Mouse (Mus musculus) testis, postnatal 14 days (tissue): ENCODE data around the gene Phactr1.
A peak's percentile ranks its signal among the peaks of the same experiment; 100 is the strongest.

Experiments
- DNase-seq: peaks from one replicate; pipeline ENCODE4 v3.0.0; 2021; ENCODE audit warnings: low spot score

The Phactr1 gene

GRCm38 (mm10) chr13:42867026-42867425 lies 186.6 kb downstream of the Phactr1 start:
- DNase-seq, result no peak

DNA sequence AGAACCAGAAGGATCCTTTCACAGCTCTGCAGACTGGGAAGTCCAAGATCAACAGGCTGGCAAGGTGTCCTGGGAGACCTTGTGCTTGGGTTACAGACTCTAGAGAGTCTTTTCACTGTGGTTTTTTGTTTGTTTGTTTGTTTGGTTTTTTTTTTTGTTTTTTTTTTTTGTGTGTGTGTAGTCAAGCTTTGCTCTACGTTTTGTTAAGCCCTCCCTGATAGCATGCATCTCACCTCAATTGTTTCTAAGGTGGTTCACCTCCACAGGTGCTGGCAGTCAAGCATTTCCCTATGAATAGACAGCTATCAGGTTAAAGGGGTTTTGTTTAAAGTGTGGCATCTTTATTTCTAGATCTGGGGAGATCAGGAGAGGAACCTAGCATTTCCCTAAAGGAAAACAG lies 191.7 kb downstream of the Phactr1 start:
- DNase-seq, result no peak

DNA sequence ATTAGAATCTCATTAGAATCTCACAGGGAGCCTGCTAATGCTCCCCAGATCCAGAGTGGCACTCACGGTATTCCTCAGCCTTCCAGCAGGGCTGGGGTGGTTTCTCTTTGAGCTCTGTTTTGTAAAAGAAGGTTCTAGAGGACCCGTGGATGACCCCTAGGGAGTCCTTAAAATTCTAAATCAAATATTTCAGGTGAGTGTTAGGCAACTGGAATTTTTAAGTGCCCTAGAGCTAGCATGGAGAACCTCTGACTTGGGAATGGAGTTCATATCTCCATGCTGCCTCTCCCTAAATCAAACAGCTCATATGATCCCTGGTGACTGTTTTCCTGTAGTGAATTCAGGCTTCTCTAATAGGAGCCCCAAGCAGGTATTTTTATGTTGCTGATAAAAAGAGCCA lies 197.9 kb downstream of the Phactr1 start:
- DNase-seq, result no peak

- DNase-seq, result peak; percentile 21
Measured at GRCm38 (mm10) chr13:42884033-42884724, 203.8 kb downstream of the Phactr1 start.

- DNase-seq, result no peak
Measured at GRCm38 (mm10) chr13:42884725-42885115, 204.3 kb downstream of the Phactr1 start.

- no peak for DNase-seq
Measured at GRCm38 (mm10) chr13:42887701-42888100, 207.3 kb downstream of the Phactr1 start.

DNA sequence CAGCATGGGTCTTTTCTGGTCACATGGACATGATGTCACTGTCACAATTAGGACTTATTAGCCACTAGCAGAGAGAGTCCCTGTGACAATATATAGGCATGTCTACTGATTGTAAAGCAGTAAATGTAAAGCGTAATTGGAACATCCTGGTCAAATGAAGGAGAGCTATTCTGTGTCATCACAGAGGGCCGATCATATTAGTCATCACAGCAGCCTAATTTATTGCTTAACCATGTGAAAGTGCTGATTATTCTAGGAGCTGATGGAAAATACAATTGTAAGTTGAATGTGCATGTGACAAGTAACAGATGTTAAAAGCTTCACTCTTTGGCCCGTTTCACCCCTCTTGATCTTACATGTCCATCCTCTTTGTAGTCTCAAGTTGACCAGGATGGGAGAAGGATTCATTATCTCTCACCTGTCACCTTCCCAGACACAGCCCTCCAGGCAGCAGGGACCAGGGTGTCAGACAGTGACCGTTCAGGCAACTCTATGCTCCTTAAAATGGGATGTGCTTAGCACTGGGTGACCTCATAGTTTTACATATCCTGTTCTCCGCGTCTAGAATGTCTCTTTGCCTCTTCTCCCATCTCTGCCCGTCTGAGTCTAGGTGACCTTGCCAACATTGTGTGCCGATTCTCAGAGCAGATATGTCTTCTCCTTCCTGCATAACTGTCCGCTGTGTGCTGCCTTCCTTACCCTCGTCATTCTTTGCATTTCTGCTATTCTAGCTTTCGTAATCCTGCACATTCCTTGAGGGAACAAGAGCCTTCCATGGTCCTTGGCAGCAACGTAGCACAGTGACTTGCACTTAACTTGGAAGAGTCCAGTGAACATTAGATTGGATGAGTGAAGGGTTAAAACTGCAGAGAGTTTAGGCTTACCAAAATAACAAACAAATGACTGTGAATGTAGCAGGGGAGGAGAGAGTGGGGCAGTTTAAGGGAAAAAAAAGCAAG lies 209.4 kb downstream of the Phactr1 start:
- DNase-seq, result no peak

DNA sequence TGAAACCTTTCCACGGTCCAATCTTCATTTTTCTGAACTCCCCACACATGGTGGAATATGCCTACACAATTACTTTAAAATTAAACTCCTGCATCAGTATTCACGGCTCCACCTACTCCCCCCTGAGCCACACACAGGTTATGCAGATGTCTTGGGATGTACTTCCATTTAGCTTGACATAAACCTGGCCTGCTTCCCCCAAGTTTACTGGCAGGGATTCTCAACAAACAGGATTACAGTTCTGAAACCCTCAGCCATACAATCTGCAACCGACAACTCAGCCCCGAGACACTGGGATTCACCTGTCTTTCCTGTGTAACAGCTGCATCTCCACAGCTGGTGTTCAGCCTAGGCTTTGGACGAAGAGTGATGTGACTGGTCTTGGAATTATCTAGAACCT lies 210.2 kb downstream of the Phactr1 start:
- no peak for DNase-seq

DNA sequence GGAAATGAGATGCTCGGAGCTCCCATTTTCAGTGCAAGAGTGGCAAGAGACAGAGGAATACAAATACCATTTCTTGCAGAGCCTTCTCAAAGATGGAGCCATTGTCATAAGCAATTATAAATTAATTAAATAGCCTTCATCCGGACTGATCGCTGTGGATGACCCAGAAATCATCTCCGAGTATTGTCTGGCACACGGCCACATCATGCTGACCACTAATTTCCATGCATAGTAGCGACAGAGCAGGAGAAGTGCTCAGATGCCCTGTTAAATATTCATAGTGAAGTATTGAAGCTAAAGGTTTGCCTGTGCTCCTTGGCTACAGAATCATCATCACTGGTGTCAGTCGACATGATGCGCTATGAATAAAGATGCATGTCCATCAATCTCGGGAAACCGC lies 213.6 kb downstream of the Phactr1 start:
- no peak for DNase-seq

DNA sequence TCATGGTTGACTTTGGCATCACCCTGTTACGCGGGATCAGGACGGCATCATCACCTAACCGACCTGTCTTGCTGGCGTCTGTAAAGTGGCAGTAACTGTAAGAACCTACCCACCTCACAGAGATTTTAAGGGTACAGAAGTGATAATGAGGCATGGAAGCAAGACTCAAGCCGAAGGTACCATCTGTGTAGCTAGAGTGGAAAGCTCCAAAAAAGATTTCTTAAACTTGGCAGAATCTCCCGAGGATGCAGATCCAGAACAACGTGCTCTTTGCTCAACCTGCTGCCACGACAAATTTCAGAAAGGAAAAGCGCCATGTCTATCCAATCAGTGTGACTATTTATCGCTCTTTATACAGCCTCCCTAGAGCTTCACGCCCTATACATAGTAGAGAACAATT lies 214.2 kb downstream of the Phactr1 start:
- DNase-seq, result no peak

DNA sequence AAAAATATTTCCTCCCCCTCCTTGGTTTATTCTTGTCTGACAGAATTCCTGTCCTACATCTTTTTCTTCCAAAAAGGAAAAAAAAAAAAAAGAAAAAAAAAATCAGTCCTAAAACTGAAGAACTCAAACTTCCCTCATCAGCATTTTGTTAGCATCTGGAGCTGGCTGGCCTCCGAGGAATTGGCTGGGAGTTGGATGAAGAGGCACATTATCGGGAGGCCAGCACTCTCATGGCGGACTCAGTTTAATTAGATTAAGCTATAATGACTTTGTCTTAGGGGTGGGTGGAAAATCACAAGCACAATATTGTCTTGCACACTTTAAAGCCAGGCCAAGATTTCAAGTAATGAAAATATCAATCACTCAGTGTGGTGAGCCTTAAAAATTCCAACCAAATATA lies 215.6 kb downstream of the Phactr1 start:
- DNase-seq, result no peak

- no peak for DNase-seq
Measured at GRCm38 (mm10) chr13:42899611-42900010, 219.2 kb downstream of the Phactr1 start.

DNA sequence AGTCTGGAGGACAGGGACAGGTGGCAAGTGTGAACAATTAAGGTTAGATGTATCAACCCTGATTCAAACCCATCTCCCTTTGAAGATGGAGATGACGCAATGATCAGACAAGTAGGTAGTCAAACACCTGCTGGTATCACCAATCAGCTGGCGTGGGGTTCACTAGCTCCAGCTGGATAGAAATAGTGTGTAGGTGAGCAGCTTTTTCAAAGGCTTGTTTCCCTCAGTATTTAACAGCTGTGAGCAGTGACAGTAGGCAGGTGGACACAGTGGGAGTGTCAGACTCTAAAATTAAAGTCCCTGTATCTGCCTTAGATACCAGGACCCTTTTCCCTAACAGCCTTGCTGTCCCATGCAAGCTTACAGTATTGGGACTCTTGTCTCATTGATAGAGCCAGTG lies 221.4 kb downstream of the Phactr1 start:
- DNase-seq, result no peak

DNA sequence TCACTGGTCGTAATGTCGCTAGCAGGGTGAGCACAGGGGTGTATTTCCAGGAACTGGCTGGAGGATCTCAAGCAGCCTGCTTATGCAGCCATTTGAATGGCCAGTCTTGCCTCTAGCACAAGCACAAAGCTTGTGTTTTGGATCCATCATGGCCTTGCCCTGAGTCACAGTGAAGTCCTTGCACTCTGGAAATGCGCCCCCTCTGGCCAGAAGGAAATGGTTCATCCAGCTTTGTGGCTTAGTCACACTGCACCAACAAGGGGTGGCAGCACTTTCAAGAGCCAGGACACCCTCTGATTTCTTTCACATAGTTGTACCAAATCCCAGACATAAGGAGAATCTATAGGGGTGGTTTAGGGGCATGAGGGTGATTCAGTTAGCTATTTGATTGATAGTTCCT lies 222.4 kb downstream of the Phactr1 start:
- no peak for DNase-seq

DNA sequence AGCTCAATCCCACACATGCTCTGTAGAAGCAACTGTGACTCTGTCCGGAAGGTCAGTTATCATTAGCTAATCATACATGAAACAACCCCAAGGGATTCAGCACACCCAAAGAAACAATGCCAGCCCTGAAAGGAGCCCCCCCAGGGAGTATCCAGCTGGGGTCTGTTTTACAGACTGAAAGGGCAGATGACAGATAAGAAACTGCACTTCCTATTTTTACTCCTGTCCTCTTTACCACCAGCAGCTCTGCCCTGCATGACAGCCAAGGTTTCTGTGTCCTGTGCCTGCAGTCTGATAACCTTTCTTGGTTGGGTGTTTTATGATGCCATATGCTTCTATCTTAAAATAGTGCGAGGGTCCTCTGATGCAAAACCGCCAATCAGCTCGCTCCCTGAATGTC lies 225.4 kb downstream of the Phactr1 start:
- no peak for DNase-seq

GRCm38 (mm10) chr13:42906990-42907389 lies 226.6 kb downstream of the Phactr1 start:
- no peak for DNase-seq

DNA sequence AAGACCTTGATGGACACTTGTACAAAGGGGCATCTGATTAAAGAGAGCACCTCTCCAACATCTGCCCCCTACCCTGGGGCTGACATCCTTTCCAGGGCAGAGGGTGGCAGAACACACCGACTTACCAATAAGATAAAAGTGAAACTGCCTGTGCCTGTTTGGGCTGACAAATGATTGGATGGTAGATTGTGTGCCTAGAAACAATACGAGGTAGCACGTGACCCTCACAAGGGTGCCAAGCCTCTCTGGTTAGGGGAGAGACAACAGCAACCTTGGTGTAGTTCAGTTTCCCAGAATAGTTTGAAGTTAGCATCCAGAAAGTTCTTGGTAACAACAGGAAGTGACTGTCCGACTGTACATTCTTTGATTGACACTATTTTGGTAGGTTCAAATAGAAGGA lies 234.7 kb downstream of the Phactr1 start:
- no peak for DNase-seq

- DNase-seq, result no peak
Measured at GRCm38 (mm10) chr13:42915851-42916193, 235.4 kb downstream of the Phactr1 start.

DNA sequence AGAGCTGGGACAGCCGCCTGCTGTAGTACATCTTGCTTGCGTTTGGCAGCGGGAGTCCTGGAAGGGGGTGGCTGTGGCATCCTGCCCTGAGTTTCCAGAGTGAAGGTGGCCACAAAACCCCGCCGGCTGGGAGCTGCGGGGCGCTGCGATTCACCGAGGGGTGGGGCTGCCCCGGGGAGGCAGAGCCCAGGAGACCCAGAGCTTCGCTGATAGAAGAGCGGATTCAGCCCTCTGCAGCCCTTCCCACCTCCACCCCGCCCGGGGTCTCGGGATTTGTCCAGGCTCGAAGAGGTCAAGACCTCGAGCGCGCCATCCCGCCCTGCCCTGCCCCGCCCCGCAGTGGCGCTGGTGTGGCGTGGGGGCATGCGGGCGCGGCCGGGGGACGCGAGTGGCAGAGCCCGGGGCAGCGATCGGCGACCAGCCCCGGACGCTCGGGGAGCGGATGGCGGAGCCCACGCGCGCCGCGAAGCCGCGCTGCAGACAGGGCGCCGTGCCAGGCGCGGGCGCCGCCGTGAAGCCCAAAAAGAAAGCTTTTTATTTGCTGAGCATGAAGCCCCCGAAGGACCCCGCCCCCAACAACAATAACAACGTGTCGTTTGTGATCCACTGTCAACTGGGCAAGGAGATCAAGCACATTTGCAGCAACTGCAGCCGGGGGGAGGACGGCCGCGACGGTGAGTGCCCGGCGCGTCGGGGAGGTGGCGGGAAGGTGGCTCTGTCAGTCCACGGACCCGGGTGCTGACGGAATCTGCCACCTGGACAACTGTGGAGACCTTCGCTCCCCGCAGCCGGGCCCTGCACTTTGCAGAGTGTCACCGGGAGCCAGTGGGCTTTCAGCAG lies 236.0 kb downstream of the Phactr1 start:
- DNase-seq, result peak; percentile 12

DNA sequence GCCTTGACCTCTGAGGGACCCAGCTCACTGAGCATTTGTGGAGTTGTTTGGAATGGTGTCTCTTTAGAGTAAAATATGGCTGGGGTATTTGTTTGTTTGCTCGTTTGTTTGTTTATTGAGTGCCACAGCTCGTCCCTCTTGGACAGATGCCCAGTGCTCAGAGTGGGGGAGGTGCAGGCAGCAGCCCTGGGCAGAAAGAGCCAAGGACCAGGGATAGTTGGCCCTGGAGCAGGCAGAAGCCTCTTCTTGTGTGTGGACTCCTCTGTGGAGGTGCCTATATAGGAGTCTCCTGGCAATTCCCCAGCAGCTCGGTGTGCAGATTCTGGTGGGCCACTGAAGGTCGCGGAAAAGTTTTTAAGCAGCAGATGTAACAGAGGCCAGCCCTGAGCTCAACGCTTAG lies 236.8 kb downstream of the Phactr1 start:
- DNase-seq, result peak; percentile 29

DNA sequence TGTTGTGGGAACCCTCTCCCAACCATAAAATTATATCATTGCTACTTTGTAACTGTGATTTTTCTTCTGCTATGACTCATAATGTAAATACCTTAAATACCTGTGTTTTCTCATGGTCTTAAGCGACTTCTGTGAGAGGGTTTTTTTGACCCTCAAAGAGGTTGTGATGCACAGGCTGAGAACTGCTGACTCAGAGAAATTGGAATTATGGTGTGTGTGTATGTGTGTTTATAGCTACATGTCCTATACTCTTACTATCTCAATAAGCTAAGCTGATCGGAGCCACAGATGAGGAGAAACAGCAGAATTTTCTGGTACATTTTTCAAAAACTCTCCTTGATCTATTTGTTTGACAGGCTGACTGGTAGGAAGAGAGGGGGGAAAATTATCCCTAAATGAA lies 239.6 kb downstream of the Phactr1 start:
- DNase-seq, result no peak

- DNase-seq, result no peak
Measured at GRCm38 (mm10) chr13:42921769-42922450, 241.5 kb downstream of the Phactr1 start.
